In genomic region chr11:102837385-102837784, GRCm38 (mm10) we compare ENCODE assay signal across 25 mouse cellular contexts. TPM values are rescaled to one million over a fixed set of nuclear protein-coding genes. Genes with fewer than 3 reads are reported as not detected.
A peak's percentile ranks its signal among the peaks of the same experiment; 100 is the strongest.
DNase-seq lines count a peak whose midpoint lies in the region; ATAC-seq and TF ChIP-seq lines count a peak whose summit lies in the region.
"Had no signal": no experiment of that assay in that cellular context is flagged by ENCODE, and none has a peak within 500 bp of the region (broad histone marks: within the 10 kb centered on the region; RNA-seq: fewer than 3 reads in every experiment).

No protein-coding gene starts in this region.

- H3K36me3 ChIP-seq in hindbrain, embryonic 12.5 days, result peaks cover 61% of the 10 kb centered on the region
- peaks cover 60% of the 10 kb centered on the region for H3K36me3 ChIP-seq in hindbrain, embryonic 14.5 days (replicated peaks; ENCODE audit: control insufficient read depth, insufficient read depth)
- peaks cover 31% of the 10 kb centered on the region for H3K36me3 ChIP-seq in lung, embryonic 16.5 days (ENCODE audit: control insufficient read depth, insufficient read depth, low read length)
- no peaks in the 10 kb centered on the region for H3K36me3 ChIP-seq in stomach, embryonic 16.5 days (ENCODE audit: control insufficient read depth, insufficient read depth, low read length)
- H3K36me3 ChIP-seq in stomach, postnatal 0 days (ENCODE audit: control insufficient read depth, insufficient read depth, low read length), result peaks cover 10% of the 10 kb centered on the region; the same call in 1 of the 2 replicates

- H3K4me1 ChIP-seq in hindbrain, embryonic 12.5 days, result 0 out of 2 replicates have a peak, but pooled peaks cover 3% of the 10 kb centered on the region
- H3K4me1 ChIP-seq in hindbrain, embryonic 14.5 days (replicated peaks; ENCODE audit: control insufficient read depth, insufficient read depth, low read length), result no peaks in the 10 kb centered on the region
- peaks cover 8% of the 10 kb centered on the region; the same call in 1 of the 2 replicates for H3K4me1 ChIP-seq in lung, embryonic 16.5 days (replicated peaks; ENCODE audit: control insufficient read depth, insufficient read depth, low read length)
- H3K4me1 ChIP-seq in stomach, embryonic 16.5 days (ENCODE audit: control insufficient read depth, insufficient read depth, low read length), result peaks cover 3% of the 10 kb centered on the region; the same call in 1 of the 2 replicates
- no peaks in the 10 kb centered on the region for H3K4me1 ChIP-seq in stomach, postnatal 0 days (replicated peaks; ENCODE audit: control insufficient read depth, insufficient read depth)
- H3K4me1 ChIP-seq: forebrain, embryonic 13.5 days; heart, embryonic 13.5 days; intestine, embryonic 15.5 days had no signal

- DNase-seq in gastrocnemius, adult 2 months, result no peak
- no peak for DNase-seq in gastrocnemius, adult 18-20 months (ENCODE audit: low spot score)
- DNase-seq in hindbrain, embryonic 14.5 days (ENCODE audit: low spot score), result no peak
- DNase-seq in lung, postnatal 4 days, result no peak
- no peak for DNase-seq in stomach, postnatal 0 days (ENCODE audit: low spot score)
- DNase-seq: adrenal gland, postnatal 10 days; B cell, adult 2 months; cerebellum, adult 11-12 months; cerebellum, adult 9-10 months had no signal

- TF ChIP-seq EP300 in stomach, postnatal 0 days (optimal IDR thresholded peaks at IDR 0.05), result no peak

- H3K9me3 ChIP-seq in hindbrain, embryonic 12.5 days (replicated peaks), result no peaks in the 10 kb centered on the region
- no peaks in the 10 kb centered on the region for H3K9me3 ChIP-seq in hindbrain, embryonic 14.5 days (ENCODE audit: control insufficient read depth, low read length)
- no peaks in the 10 kb centered on the region for H3K9me3 ChIP-seq in lung, embryonic 16.5 days (ENCODE audit: control insufficient read depth, low read length)
- no peaks in the 10 kb centered on the region for H3K9me3 ChIP-seq in stomach, embryonic 16.5 days (replicated peaks; ENCODE audit: control insufficient read depth, low read length)
- H3K9me3 ChIP-seq in stomach, postnatal 0 days (ENCODE audit: control insufficient read depth, low read length), result no peaks in the 10 kb centered on the region
- H3K9me3 ChIP-seq: embryonic facial prominence, embryonic 10.5 days; forebrain, embryonic 13.5 days; heart, embryonic 13.5 days; intestine, embryonic 15.5 days had no signal

- no peak for TF ChIP-seq CTCF in gastrocnemius, adult 2 months (IDR thresholded peaks at IDR 0.05)
- no peak for TF ChIP-seq CTCF in stomach, postnatal 0 days (IDR thresholded peaks at IDR 0.05; ENCODE audit: low read depth)

- no peak overlapping the region for H3K4me2 ChIP-seq in hindbrain, embryonic 12.5 days (replicated peaks)
- no peak overlapping the region for H3K4me2 ChIP-seq in hindbrain, embryonic 14.5 days (replicated peaks)
- H3K4me2 ChIP-seq in lung, embryonic 16.5 days (ENCODE audit: low read depth, low read length), result no peak overlapping the region
- H3K4me2 ChIP-seq in stomach, embryonic 16.5 days (ENCODE audit: low read depth, low read length), result no peak overlapping the region
- no peak overlapping the region for H3K4me2 ChIP-seq in stomach, postnatal 0 days (replicated peaks; ENCODE audit: low read depth)
- H3K4me2 ChIP-seq: forebrain, embryonic 13.5 days; heart, embryonic 13.5 days; intestine, embryonic 15.5 days had no signal

- 96% methylated on average over 1 of the region's 1 CpGs for WGBS in hindbrain, embryonic 12.5 days
- WGBS in hindbrain, embryonic 14.5 days, result 100% methylated on average over 1 of the region's 1 CpGs
- 80% methylated on average over 1 of the region's 1 CpGs for WGBS in lung, embryonic 16.5 days
- 91% methylated on average over 1 of the region's 1 CpGs for WGBS in stomach, embryonic 16.5 days
- WGBS in stomach, postnatal 0 days, result 100% methylated on average over 1 of the region's 1 CpGs

- H3K27me3 ChIP-seq in hindbrain, embryonic 12.5 days, result no peaks in the 10 kb centered on the region
- H3K27me3 ChIP-seq in hindbrain, embryonic 14.5 days (ENCODE audit: control insufficient read depth, insufficient read depth, low read length), result no peaks in the 10 kb centered on the region
- no peaks in the 10 kb centered on the region for H3K27me3 ChIP-seq in lung, embryonic 16.5 days (ENCODE audit: control insufficient read depth, insufficient read depth, low read depth, low read length)
- H3K27me3 ChIP-seq in stomach, embryonic 16.5 days (ENCODE audit: control insufficient read depth, insufficient read depth, low read length), result no peaks in the 10 kb centered on the region
- no peaks in the 10 kb centered on the region for H3K27me3 ChIP-seq in stomach, postnatal 0 days (ENCODE audit: control insufficient read depth, insufficient read depth, low read length)
- H3K27me3 ChIP-seq: forebrain, embryonic 13.5 days; heart, embryonic 13.5 days; intestine, embryonic 15.5 days had no signal

- no peak for ATAC-seq in hindbrain, embryonic 12.5 days (ENCODE audit: low FRiP score)
- ATAC-seq in hindbrain, embryonic 14.5 days (ENCODE audit: low FRiP score), result no peak
- ATAC-seq in lung, embryonic 16.5 days (ENCODE audit: low read depth), result no peak
- ATAC-seq in stomach, embryonic 16.5 days (ENCODE audit: insufficient read depth, low FRiP score), result no peak
- ATAC-seq in stomach, postnatal 0 days (ENCODE audit: low FRiP score, low TSS enrichment), result no peak
- ATAC-seq: CD4-positive, CD25-positive, alpha-beta regulatory T cell, adult 4 months; forebrain, embryonic 13.5 days; intestine, embryonic 15.5 days had no signal

- H3K27ac ChIP-seq in gastrocnemius, adult 2 months, result peak overlapping the region; percentile 72
- 0 out of 2 replicates have a peak overlapping the region, but pooled peaks have one; percentile 3 for H3K27ac ChIP-seq in hindbrain, embryonic 12.5 days
- no peak overlapping the region for H3K27ac ChIP-seq in hindbrain, embryonic 14.5 days
- peak overlapping the region; percentile 32; the same call in 1 of the 2 replicates for H3K27ac ChIP-seq in lung, embryonic 16.5 days (ENCODE audit: low read length)
- 0 out of 2 replicates have a peak overlapping the region, but pooled peaks have one; percentile 8 for H3K27ac ChIP-seq in stomach, embryonic 16.5 days (ENCODE audit: low read length)
- H3K27ac ChIP-seq in stomach, postnatal 0 days (replicated peaks), result no peak overlapping the region
- H3K27ac ChIP-seq: embryonic facial prominence, embryonic 10.5 days; forebrain, embryonic 13.5 days; heart, embryonic 13.5 days; intestine, embryonic 15.5 days had no signal

- no peak overlapping the region for H3K9ac ChIP-seq in hindbrain, embryonic 12.5 days
- H3K9ac ChIP-seq in hindbrain, embryonic 14.5 days, result no peak overlapping the region
- 0 out of 2 replicates have a peak overlapping the region, but pooled peaks have one; percentile 9 for H3K9ac ChIP-seq in lung, embryonic 16.5 days (ENCODE audit: low read length)
- H3K9ac ChIP-seq in stomach, embryonic 16.5 days (ENCODE audit: low read length), result no peak overlapping the region
- no peak overlapping the region for H3K9ac ChIP-seq in stomach, postnatal 0 days (ENCODE audit: low read length)
- H3K9ac ChIP-seq: forebrain, embryonic 13.5 days; heart, embryonic 13.5 days; intestine, embryonic 15.5 days had no signal

- intact Hi-C loops in gastrocnemius, adult 2 months (cut with DNase I), result no loop called here

- H3K4me3 ChIP-seq in gastrocnemius, adult 2 months, result peak overlapping the region; percentile 29
- no peak overlapping the region for H3K4me3 ChIP-seq in hindbrain, embryonic 12.5 days
- H3K4me3 ChIP-seq in hindbrain, embryonic 14.5 days (replicated peaks; ENCODE audit: low read length), result no peak overlapping the region
- H3K4me3 ChIP-seq in lung, embryonic 16.5 days (ENCODE audit: low read length), result no peak overlapping the region
- no peak overlapping the region for H3K4me3 ChIP-seq in stomach, embryonic 16.5 days (replicated peaks; ENCODE audit: low read length)
- H3K4me3 ChIP-seq in stomach, postnatal 0 days (ENCODE audit: low read depth, low read length), result no peak overlapping the region
- H3K4me3 ChIP-seq: embryonic facial prominence, embryonic 10.5 days; forebrain, embryonic 13.5 days; heart, embryonic 13.5 days; intestine, embryonic 15.5 days had no signal

RNA-seq across cellular contexts. Expression of gene Higd1b, which starts 1.7 kb away (rescaled TPM):
- 1 to 10 TPM; 2.4 to 5.4 TPM for total RNA-seq in gastrocnemius, adult 2 months (2021)
- total RNA-seq in gastrocnemius, adult 18-20 months (2021), result 1 to 10 TPM; 2.4 to 3.1 TPM
- not detected in 2 replicates for polyA plus RNA-seq in hindbrain, embryonic 12.5 days (2016; fragmentation: Nextera tagmentation; extraction: Ambion mirVana)
- polyA plus RNA-seq in hindbrain, embryonic 14.5 days (2014; fragmentation: Nextera tagmentation; extraction: Ambion mirVana), result 9.4 and 9.8 TPM in 2 replicates
- 51.5 and 56.7 TPM in 2 replicates for polyA plus RNA-seq in lung, embryonic 16.5 days (2015; fragmentation: Nextera tagmentation; extraction: Ambion mirVana)
- 1.2 and 1.4 TPM in 2 replicates for polyA plus RNA-seq in stomach, embryonic 16.5 days (2015; fragmentation: Nextera tagmentation; extraction: Ambion mirVana)
- 3.2 and 5.9 TPM in 2 replicates for polyA plus RNA-seq in stomach, postnatal 0 days (2015; fragmentation: Nextera tagmentation; extraction: Ambion mirVana)
- total RNA-seq: MEL had no signal
- polyA plus RNA-seq: CD4-positive, CD25-positive, alpha-beta regulatory T cell, adult 4 months; embryonic facial prominence, embryonic 10.5 days; heart, embryonic 13.5 days; hindbrain, embryonic 11.5 days had no signal

RNA-seq across cellular contexts. Expression of gene Gjc1, which starts 17.9 kb away (rescaled TPM):
- 1 to 10 TPM; 4.4 to 6.4 TPM for total RNA-seq in gastrocnemius, adult 2 months (2021)
- total RNA-seq in gastrocnemius, adult 18-20 months (2021), result 1 to 10 TPM; 3.7 to 4.6 TPM
- 77.6 and 81.3 TPM in 2 replicates for polyA plus RNA-seq in hindbrain, embryonic 12.5 days (2016; fragmentation: Nextera tagmentation; extraction: Ambion mirVana)
- 31.2 and 34.3 TPM in 2 replicates for polyA plus RNA-seq in hindbrain, embryonic 14.5 days (2014; fragmentation: Nextera tagmentation; extraction: Ambion mirVana)
- polyA plus RNA-seq in lung, embryonic 16.5 days (2015; fragmentation: Nextera tagmentation; extraction: Ambion mirVana), result 60.8 and 65.7 TPM in 2 replicates
- polyA plus RNA-seq in stomach, embryonic 16.5 days (2015; fragmentation: Nextera tagmentation; extraction: Ambion mirVana), result 30.1 and 38.5 TPM in 2 replicates
- 18.1 and 21.1 TPM in 2 replicates for polyA plus RNA-seq in stomach, postnatal 0 days (2015; fragmentation: Nextera tagmentation; extraction: Ambion mirVana)
- total RNA-seq: MEL had no signal

RNA-seq across cellular contexts. Expression of gene Eftud2, which starts 43.4 kb away (rescaled TPM):
- total RNA-seq in gastrocnemius, adult 2 months (2021), result 10 to 100 TPM; 25.6 to 29.5 TPM
- 10 to 100 TPM; 24.5 to 24.7 TPM for total RNA-seq in gastrocnemius, adult 18-20 months (2021)
- polyA plus RNA-seq in hindbrain, embryonic 12.5 days (2016; fragmentation: Nextera tagmentation; extraction: Ambion mirVana), result 208 TPM in 2 replicates
- polyA plus RNA-seq in hindbrain, embryonic 14.5 days (2014; fragmentation: Nextera tagmentation; extraction: Ambion mirVana), result 110 and 123 TPM in 2 replicates
- polyA plus RNA-seq in lung, embryonic 16.5 days (2015; fragmentation: Nextera tagmentation; extraction: Ambion mirVana), result 174 and 183 TPM in 2 replicates
- 138 and 146 TPM in 2 replicates for polyA plus RNA-seq in stomach, embryonic 16.5 days (2015; fragmentation: Nextera tagmentation; extraction: Ambion mirVana)
- 62.0 and 65.2 TPM in 2 replicates for polyA plus RNA-seq in stomach, postnatal 0 days (2015; fragmentation: Nextera tagmentation; extraction: Ambion mirVana)

RNA-seq across cellular contexts. Expression of gene Ccdc103, which starts 43.6 kb away (rescaled TPM):
- total RNA-seq in gastrocnemius, adult 2 months (2021), result not detected
- not detected for total RNA-seq in gastrocnemius, adult 18-20 months (2021)
- polyA plus RNA-seq in hindbrain, embryonic 12.5 days (2016; fragmentation: Nextera tagmentation; extraction: Ambion mirVana), result 1.7 and 3.4 TPM in 2 replicates
- polyA plus RNA-seq in hindbrain, embryonic 14.5 days (2014; fragmentation: Nextera tagmentation; extraction: Ambion mirVana), result 2.2 and 2.8 TPM in 2 replicates
- 3.9 and 5.4 TPM in 2 replicates for polyA plus RNA-seq in lung, embryonic 16.5 days (2015; fragmentation: Nextera tagmentation; extraction: Ambion mirVana)
- polyA plus RNA-seq in stomach, embryonic 16.5 days (2015; fragmentation: Nextera tagmentation; extraction: Ambion mirVana), result 0.94 and 1.3 TPM in 2 replicates
- polyA plus RNA-seq in stomach, postnatal 0 days (2015; fragmentation: Nextera tagmentation; extraction: Ambion mirVana), result 0.30 and 0.56 TPM in 2 replicates
- total RNA-seq: gastrocnemius, postnatal 4 days; heart, adult 18-20 months; heart, postnatal 25 days had no signal
- polyA plus RNA-seq: CD4-positive, CD25-positive, alpha-beta regulatory T cell, adult 4 months had no signal

RNA-seq across cellular contexts. Expression of gene Fam187a, which starts 47.6 kb away (rescaled TPM):
- not detected for total RNA-seq in gastrocnemius, adult 2 months (2021)
- total RNA-seq in gastrocnemius, adult 18-20 months (2021), result not detected
- not detected in 2 replicates for polyA plus RNA-seq in hindbrain, embryonic 12.5 days (2016; fragmentation: Nextera tagmentation; extraction: Ambion mirVana)
- polyA plus RNA-seq in hindbrain, embryonic 14.5 days (2014; fragmentation: Nextera tagmentation; extraction: Ambion mirVana), result 0.12 TPM in 1 of 2 replicates, not detected in the other
- 0.09 TPM in 1 of 2 replicates, not detected in the other for polyA plus RNA-seq in lung, embryonic 16.5 days (2015; fragmentation: Nextera tagmentation; extraction: Ambion mirVana)
- polyA plus RNA-seq in stomach, embryonic 16.5 days (2015; fragmentation: Nextera tagmentation; extraction: Ambion mirVana), result 0.12 TPM in 1 of 2 replicates, not detected in the other
- polyA plus RNA-seq in stomach, postnatal 0 days (2015; fragmentation: Nextera tagmentation; extraction: Ambion mirVana), result not detected in 2 replicates
- total RNA-seq: adrenal gland, postnatal 10 days; adrenal gland, postnatal 4 days; gastrocnemius, postnatal 10 days; gastrocnemius, postnatal 4 days; heart, adult 18-20 months; heart, postnatal 25 days had no signal
- polyA plus RNA-seq: CD4-positive, CD25-positive, alpha-beta regulatory T cell, adult 4 months; embryonic facial prominence, embryonic 10.5 days; embryonic facial prominence, embryonic 14.5 days; forebrain, embryonic 13.5 days; heart, embryonic 13.5 days; hindbrain, embryonic 11.5 days; intestine, embryonic 15.5 days had no signal

Comparison
In these comparisons a context has a peak if more than half of its experiments do, and no peak if none do; other contexts are left out.
1. H3K27ac ChIP-seq: peak in gastrocnemius, adult 2 months (single experiment), hindbrain, embryonic 12.5 days (single experiment), lung, embryonic 16.5 days (single experiment) and stomach, embryonic 16.5 days (single experiment); none in hindbrain, embryonic 14.5 days (single experiment) and stomach, postnatal 0 days (single experiment).